Mouse (Mus musculus) neural tube, embryonic 14.5 days (tissue): Measurements from ENCODE around the gene Rock2. TPM values are rescaled to one million over a fixed set of nuclear protein-coding genes. Genes with fewer than 3 reads are reported as not detected.

Source experiments
- ATAC-seq: fragments of 200-750 bp; cut with Nextera tagmentation; 2 replicates; pipeline ENCODE4 v1.8.0; 2017; ENCODE audit warnings: low read depth, mild to moderate bottlenecking, moderate TSS enrichment, moderate library complexity
- H3K27ac ChIP-seq: fragments of 300-500 bp; sonication (generic); 2 replicates; pipeline ENCODE4 v1.5.1; 2014; ENCODE audit warnings: low read depth, mild to moderate bottlenecking, control low read depth, low read length, moderate library complexity, mixed read lengths
- H3K27me3 ChIP-seq: fragments of 300-500 bp; sonication (generic); 2 replicates; pipeline ENCODE4 v1.6.1; 2014; ENCODE audit warnings: low read length; ENCODE audit not compliant: control insufficient read depth, insufficient read depth
- H3K36me3 ChIP-seq: fragments of 300-500 bp; sonication (generic); 2 replicates; pipeline ENCODE4 v1.6.1; 2014; ENCODE audit warnings: low read length, mixed read lengths; ENCODE audit not compliant: control insufficient read depth, insufficient read depth
- H3K4me1 ChIP-seq: fragments of 300-500 bp; sonication (generic); 2 replicates; pipeline ENCODE4 v1.6.1; 2014; ENCODE audit warnings: low read length; ENCODE audit not compliant: control insufficient read depth, insufficient read depth
- H3K4me2 ChIP-seq: fragments of 300-500 bp; sonication (generic); 2 replicates; pipeline ENCODE4 v1.6.1; 2014; ENCODE audit warnings: mild to moderate bottlenecking, low read depth, low read length, control low read depth
- H3K4me3 ChIP-seq: fragments of 300-500 bp; sonication (generic); 2 replicates; pipeline ENCODE4 v1.5.1; 2014; ENCODE audit warnings: low read depth, low read length, control low read depth, mixed read lengths
- H3K9ac ChIP-seq: fragments of 300-500 bp; sonication (generic); replicated peaks from 2 replicates; pipeline ENCODE4 v1.6.1; 2014; ENCODE audit warnings: low read depth, mild to moderate bottlenecking, control low read depth, low read length, mixed read lengths
- H3K9me3 ChIP-seq: fragments of 300-500 bp; sonication (generic); 2 replicates; pipeline ENCODE4 v1.6.1; 2016; ENCODE audit warnings: low read length; ENCODE audit not compliant: control insufficient read depth
- WGBS: fragments of 180-500 bp; shearing (Covaris S2); extraction: QIAGEN DNeasy Blood & Tissue Kit; methylation state at CpG from one replicate; pipeline ENCODE4 v1.1.7; 2014; 5-methylcytosine and 5-hydroxymethylcytosine counted together
- polyA plus RNA-seq: library from polyadenylated mRNA; unstranded; fragments of >200 nt; fragmentation: Nextera tagmentation; extraction: Ambion mirVana; gene quantifications from 2 replicates; pipeline ENCODE4 v1.2.1, GENCODE M21; 2014

The Rock2 gene
- polyA plus RNA-seq, 1 experiment from 2014 or later, result 17.9 TPM

GRCm38 (mm10) chr12:16958851-16959250, 64.2 kb downstream of the Rock2 start:
- WGBS, result 69% methylated on average over 1 of the region's 1 CpGs
- Histone ChIP-seq H3K4me2 (no peak overlapping the region), H3K27me3 (no peaks in the 10 kb centered on the region), H3K4me3 (no peak overlapping the region), H3K4me1 (no peaks in the 10 kb centered on the region), H3K27ac (no peak overlapping the region), H3K9ac (no peak overlapping the region), H3K9me3 (no peaks in the 10 kb centered on the region), H3K36me3 (peaks cover 37% of the 10 kb centered on the region)
- no peak for ATAC-seq

DNA sequence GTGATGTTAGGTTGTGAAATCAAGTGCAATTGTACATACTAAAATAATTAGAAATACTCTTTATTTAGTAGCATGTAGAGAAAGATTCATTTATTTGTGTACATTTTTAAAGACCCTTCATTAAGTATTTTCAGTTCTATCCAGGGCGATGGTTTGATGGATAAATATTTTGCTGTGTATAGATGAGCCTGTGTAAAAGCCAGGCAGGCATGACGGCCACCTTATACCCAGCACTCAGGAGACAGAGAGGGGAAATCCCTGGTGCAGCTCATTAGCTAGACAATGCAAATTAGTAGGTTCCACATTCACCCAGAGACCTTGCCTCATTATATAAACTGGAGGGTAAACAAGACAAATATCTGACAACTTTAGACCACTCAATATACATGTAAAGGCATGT, 68.7 kb downstream of the Rock2 start:
- no peaks in the 10 kb centered on the region for H3K9me3 ChIP-seq
- H3K9ac ChIP-seq, result no peak overlapping the region
- H3K36me3 ChIP-seq, result peaks cover 38% of the 10 kb centered on the region
- no peaks in the 10 kb centered on the region for H3K4me1 ChIP-seq
- H3K4me2 ChIP-seq, result no peak overlapping the region
- WGBS, result 72% methylated on average over 2 of the region's 2 CpGs
- ATAC-seq, result no peak
- H3K27ac ChIP-seq, result no peak overlapping the region
- no peak overlapping the region for H3K4me3 ChIP-seq
- H3K27me3 ChIP-seq, result no peaks in the 10 kb centered on the region

- Histone ChIP-seq H3K27ac (no peak overlapping the region), H3K4me3 (no peak overlapping the region), H3K36me3 (peaks cover 24% of the 10 kb centered on the region), H3K9ac (no peak overlapping the region), H3K9me3 (no peaks in the 10 kb centered on the region), H3K4me2 (no peak overlapping the region), H3K4me1 (no peaks in the 10 kb centered on the region), H3K27me3 (no peaks in the 10 kb centered on the region)
- 97% methylated on average over 2 of the region's 2 CpGs for WGBS
- ATAC-seq, result no peak
Measured at GRCm38 (mm10) chr12:16966811-16967210, 72.1 kb downstream of the Rock2 start.

DNA sequence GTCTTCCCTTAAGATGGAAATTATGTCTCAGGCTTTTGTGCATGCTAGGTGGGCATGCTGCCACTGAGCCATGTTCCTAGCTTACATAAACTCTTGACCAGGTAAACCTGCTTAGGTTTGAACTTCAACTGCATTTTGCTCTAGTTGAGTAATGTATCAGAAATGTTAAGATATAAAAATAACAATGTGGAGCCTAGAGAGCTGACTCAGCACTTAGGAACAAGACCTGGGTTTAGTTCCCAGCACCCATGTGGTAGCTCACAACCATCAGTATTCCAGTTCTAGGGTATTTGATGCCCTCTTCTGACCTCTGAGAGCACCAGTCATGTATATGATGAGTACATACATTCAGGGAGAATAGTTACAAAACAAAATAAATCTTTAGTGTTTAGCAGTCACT, 82.4 kb downstream of the Rock2 start:
- no peak for ATAC-seq
- H3K36me3 ChIP-seq, result peaks cover 53% of the 10 kb centered on the region
- no peak overlapping the region for H3K27ac ChIP-seq
- no peaks in the 10 kb centered on the region for H3K4me1 ChIP-seq
- H3K9me3 ChIP-seq, result no peaks in the 10 kb centered on the region
- no peak overlapping the region for H3K9ac ChIP-seq
- no peak overlapping the region for H3K4me2 ChIP-seq
- H3K4me3 ChIP-seq, result no peak overlapping the region
- no peaks in the 10 kb centered on the region for H3K27me3 ChIP-seq

DNA sequence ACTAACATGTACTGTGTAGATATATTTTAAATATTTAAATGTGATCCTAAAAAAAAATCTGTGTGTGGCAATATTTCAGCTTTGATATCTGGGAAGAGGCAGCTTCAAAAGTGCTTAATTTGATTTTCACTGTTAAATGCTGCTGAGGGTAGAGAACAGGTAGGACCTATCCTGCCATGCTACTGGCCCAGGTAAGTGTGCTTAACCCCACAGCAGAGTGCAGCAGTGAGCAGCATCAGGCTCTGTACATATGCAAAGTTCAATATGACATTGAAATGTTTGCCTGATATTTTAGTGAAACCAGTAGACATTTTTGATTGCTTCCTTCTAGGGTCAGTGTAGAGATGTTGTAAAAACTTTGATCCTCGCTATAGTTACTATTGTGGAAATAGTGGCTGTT, 91.1 kb downstream of the Rock2 start:
- no peaks in the 10 kb centered on the region for H3K9me3 ChIP-seq
- H3K36me3 ChIP-seq, result peaks cover 7% of the 10 kb centered on the region; the same call in 1 of the 2 replicates
- H3K4me3 ChIP-seq, result no peak overlapping the region
- 95% methylated on average over 1 of the region's 1 CpGs for WGBS
- no peak for ATAC-seq
- H3K27ac ChIP-seq, result no peak overlapping the region
- H3K9ac ChIP-seq, result no peak overlapping the region
- no peaks in the 10 kb centered on the region for H3K27me3 ChIP-seq
- H3K4me1 ChIP-seq, result no peaks in the 10 kb centered on the region
- H3K4me2 ChIP-seq, result no peak overlapping the region

- H3K4me3 ChIP-seq, result no peak overlapping the region
- 83% methylated on average over 2 of the region's 2 CpGs for whole genome bisulfite sequencing
Measured at GRCm38 (mm10) chr12:16991376-16991775, 96.7 kb downstream of the Rock2 start.

GRCm38 (mm10) chr12:16992355-16992754, 97.7 kb downstream of the Rock2 start:
- Histone ChIP-seq H3K4me3 (no peak overlapping the region), H3K4me1 (no peaks in the 10 kb centered on the region), H3K9ac (no peak overlapping the region), H3K9me3 (no peaks in the 10 kb centered on the region), H3K4me2 (no peak overlapping the region), H3K27ac (no peak overlapping the region), H3K27me3 (no peaks in the 10 kb centered on the region), H3K36me3 (no peaks in the 10 kb centered on the region)
- WGBS, result 85% methylated on average over 2 of the region's 2 CpGs
- no peak for ATAC-seq

More at GRCm38 (mm10) chr12:16991376-16991775, 96.7 kb downstream of the Rock2 start:
- Histone ChIP-seq H3K9ac (no peak overlapping the region), H3K27me3 (no peaks in the 10 kb centered on the region), H3K27ac (no peak overlapping the region), H3K4me1 (no peaks in the 10 kb centered on the region), H3K9me3 (no peaks in the 10 kb centered on the region), H3K36me3 (no peaks in the 10 kb centered on the region), H3K4me2 (no peak overlapping the region)
- no peak for ATAC-seq

DNA sequence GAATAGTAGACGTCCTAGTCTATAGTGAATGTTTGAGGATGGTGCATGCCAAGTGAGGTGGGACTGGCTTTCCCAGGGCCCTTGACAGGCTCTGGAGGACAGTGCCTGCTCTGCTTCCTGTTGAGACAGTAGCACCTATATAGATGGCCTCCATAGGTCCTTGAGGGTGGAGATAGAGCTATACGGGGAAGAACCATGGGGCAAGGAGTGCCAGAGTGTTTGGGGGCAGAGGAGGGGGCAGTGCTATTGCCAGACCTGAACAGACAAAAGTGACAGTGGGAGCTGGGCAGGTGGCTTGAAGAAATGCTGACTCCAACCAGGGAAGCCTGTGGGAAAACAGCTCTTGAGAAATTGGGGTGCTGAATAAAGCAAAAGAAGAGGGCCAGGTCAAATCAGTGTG, 99.6 kb downstream of the Rock2 start:
- Histone ChIP-seq H3K27me3 (peaks cover 14% of the 10 kb centered on the region), H3K27ac (no peak overlapping the region), H3K4me1 (no peaks in the 10 kb centered on the region; the same call in 1 of the 2 replicates), H3K9ac (no peak overlapping the region), H3K36me3 (no peaks in the 10 kb centered on the region), H3K4me3 (no peak overlapping the region), H3K9me3 (no peaks in the 10 kb centered on the region), H3K4me2 (no peak overlapping the region)
- 85% methylated on average over 2 of the region's 2 CpGs for WGBS
- ATAC-seq, result no peak

GRCm38 (mm10) chr12:16996281-16996680, 101.6 kb downstream of the Rock2 start:
- H3K9me3 ChIP-seq, result no peaks in the 10 kb centered on the region
- no peak overlapping the region for H3K9ac ChIP-seq
- peaks cover 26% of the 10 kb centered on the region for H3K27me3 ChIP-seq
- H3K4me3 ChIP-seq, result no peak overlapping the region
- H3K4me1 ChIP-seq, result peaks cover 5% of the 10 kb centered on the region; the same call in 1 of the 2 replicates
- 90% methylated on average over 5 of the region's 5 CpGs for WGBS
- H3K27ac ChIP-seq, result no peak overlapping the region
- H3K36me3 ChIP-seq, result no peaks in the 10 kb centered on the region
- ATAC-seq, result no peak
- no peak overlapping the region for H3K4me2 ChIP-seq
